Mouse (Mus musculus) frontal cortex, adult (tissue): ENCODE data around the gene Lama2.

Experiments
- ATAC-seq: cut with Nextera tagmentation; 2 replicates; pipeline ENCODE4 v1.9.2; 2017; ENCODE audit warnings: mild to moderate bottlenecking, moderate library complexity, mixed read lengths; ENCODE audit not compliant: low TSS enrichment

Lama2 gene

DNA sequence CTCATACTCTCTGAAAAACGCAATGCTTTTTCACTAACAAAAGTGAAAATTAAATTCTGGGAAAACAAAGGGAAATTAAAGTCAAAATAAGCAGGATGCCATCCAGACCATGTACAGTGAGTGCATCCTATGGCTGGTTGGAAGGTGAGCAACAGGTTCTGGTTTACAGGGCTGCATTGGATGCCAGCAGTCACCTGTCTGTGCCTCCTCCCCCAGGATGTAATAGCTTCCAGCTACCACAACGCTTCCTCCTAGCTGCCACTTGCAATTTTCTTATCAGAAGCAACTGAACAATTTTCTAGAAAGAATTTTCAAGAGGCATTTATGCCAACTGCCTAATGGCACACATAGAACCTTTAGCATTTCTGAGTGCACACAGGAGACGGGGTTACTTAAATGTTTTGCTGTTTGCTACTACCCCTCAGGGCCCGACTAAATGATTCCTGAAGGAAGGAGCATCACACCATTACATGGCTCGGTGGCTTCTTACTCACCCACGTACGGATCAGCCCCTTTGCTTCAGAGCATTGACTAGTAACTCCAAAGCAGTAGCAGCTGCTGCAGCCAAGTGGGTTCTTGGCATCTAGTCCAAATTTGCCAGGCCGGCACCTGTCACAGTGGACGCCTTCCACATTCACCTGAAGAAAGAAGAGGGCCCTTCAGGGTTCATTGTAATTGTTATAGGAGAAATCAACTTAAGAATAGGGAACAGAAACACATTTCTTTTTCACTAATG, 430.8 kb downstream of the Lama2 start:
- 0 out of 2 replicates have a peak, but pooled peaks have one; percentile 21 for ATAC-seq

DNA sequence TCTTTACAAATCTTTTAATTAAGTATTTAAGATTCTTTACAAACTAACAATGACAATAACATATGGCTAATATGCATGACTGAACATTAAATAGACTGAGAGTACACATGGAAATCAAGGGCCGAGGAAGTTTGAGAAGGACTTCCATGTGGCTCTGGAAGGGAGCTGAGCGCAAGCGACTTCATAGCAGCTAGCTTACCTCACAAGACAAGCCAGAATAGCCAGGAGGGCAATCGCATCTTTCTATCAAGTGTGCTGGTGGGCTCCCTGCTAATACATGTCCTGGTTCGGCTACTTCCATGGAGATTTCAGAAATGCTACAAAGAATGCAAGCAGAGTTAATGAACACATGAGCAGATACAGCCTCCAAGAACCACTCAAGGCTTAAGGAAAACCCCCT, 435.4 kb downstream of the Lama2 start:
- ATAC-seq, result no peak

DNA sequence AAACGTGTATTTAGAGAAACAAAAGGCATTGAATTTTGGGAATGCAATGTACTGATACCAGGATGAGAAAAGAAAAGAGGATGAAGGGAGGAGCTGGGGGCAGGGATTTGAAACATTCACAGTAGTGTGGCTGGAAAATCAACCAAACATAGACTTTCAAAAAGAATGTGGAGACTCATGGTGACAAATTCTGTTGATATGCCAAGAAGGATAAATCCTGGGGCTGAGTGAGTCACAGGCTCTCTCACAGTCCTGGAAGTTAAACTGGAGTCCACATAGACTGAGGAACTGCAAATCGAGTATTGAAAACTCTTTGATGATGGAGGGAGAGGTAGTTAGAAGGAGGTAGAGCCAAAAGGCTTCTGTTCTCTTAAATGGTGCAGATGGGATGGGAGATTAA, 445.3 kb downstream of the Lama2 start:
- ATAC-seq, result no peak

DNA sequence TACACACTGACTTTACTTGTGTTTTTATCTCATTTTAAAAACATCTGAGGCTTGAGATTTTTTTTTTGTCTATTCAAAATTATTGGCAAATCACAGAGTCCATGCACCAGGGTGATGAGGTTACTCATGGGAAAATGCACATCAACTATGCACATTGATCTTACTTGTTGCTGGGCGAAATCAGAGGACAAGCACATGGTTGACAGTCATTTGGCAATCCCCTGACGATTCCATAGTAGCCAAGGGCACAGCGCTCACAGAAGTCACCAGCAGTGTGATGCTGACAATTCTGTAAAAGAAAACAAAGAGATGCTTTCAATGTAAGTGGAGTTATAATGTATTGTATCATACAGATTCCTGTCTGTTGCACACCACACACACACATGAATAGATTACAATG, 454.8 kb downstream of the Lama2 start:
- ATAC-seq, result no peak

DNA sequence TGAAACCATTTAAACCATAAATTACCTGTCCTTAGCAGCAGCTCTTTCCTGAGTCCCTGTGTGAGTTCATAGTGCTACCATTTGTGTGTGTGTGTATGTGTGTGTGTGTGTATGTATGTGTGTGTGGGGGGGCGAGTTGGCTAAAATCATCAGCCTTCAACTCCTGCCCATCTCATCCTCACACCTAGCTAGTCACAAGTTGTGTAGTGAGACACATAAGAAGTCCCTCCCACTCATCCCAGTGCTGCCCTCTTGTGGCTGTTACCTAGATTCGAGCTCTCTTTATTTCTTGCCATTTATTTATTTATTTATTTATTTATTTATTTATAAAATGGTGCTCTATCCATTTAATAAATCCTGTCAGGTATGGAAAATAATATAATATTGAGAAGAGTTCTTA, 457.2 kb downstream of the Lama2 start:
- ATAC-seq, result no peak

DNA sequence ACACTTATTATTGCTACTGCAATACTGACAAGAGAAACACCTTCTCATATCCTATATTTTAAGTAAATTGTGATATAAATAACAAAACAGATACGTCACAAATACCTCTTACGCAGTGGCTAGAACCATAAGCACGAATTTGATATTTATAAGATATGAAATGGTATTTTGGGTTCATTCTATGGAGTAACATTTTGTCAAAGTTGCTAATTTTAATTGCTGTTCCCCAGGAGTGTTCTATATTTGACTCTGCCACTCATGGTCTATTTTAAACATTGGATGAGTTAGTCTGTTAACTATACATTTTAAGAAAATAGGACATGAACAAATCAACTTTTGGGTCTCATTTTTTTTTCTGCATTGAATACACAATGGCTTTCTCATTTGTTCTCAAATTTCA, 469.3 kb downstream of the Lama2 start:
- ATAC-seq, result peak; percentile 82

DNA sequence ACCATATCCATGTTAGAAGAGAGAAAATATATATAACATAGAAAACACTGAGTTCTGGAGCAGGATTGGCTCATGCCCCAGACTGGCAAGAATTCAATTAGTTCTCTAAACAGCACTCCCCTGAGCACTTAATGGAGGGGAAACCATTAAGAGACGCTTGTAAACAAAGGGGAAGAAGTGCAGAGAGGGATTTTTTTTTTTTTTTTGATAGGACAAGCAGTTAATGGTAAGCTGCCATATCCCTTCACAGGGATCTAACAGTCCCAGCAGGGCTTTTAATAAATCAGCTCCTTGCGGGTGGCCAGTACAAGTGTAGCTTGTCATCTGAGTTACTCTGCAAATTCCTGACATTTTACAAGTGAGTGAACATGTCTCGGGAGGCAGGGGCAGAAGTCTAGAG, 479.1 kb downstream of the Lama2 start:
- ATAC-seq, result no peak

DNA sequence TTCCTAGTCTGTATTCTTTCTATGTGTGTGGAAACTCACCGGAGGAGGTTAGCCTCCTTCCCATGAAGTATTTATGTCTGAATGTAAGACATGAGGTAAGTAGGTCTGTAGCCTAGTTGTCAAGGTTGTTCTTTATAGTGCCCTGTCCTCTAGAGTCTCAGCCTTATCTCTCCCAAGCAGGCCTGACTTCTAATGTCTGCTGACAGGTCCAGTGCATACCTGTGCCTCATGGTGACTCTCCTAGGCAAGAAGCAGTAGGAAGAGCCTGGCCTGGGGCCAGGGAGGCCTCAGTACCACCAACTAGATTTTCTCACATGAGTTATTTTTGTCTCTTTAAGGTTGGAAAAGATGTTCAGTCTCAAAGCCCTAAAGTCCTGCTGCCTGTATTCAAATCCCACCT, 483.8 kb downstream of the Lama2 start:
- no peak for ATAC-seq

DNA sequence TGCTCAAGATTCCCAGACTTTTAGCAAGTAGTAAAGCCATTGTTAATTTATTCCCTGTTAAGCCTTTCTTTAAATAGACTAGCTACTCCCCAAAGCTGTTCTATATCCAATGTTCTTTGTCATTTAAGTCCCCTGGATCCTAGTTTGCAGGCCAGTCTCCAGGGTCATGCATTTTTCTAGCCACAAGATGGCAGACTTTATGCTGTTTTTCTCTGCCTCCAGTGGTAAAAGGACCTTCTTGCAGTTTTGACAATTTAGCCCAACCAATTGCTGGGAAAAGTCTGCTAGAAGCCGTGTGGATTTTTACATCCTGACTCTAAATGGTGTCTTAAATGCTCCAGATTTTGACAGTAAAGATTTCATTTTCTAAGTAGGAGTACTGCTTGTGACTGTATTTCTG, 486.4 kb downstream of the Lama2 start:
- ATAC-seq, result peak; percentile 96

DNA sequence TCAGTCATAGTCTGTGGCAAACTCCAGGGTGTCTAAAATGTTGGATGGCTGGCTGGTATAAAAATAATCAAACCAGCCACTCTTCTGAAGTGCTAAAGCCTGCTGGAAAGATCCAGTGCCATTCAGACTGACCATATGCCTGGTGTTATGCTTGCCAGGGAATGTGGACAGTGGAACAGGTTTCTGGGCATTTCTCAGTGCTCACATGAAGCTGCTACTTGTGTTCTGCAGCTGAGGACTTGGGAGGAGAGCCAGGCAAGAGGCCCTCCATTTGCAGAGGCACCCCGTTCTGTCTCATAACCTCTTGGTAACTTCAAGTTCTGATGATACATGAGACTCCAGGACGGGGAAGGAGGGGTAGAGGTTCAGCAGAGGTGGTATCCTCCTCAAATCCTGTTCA, 492.1 kb downstream of the Lama2 start:
- peak; percentile 92 for ATAC-seq

DNA sequence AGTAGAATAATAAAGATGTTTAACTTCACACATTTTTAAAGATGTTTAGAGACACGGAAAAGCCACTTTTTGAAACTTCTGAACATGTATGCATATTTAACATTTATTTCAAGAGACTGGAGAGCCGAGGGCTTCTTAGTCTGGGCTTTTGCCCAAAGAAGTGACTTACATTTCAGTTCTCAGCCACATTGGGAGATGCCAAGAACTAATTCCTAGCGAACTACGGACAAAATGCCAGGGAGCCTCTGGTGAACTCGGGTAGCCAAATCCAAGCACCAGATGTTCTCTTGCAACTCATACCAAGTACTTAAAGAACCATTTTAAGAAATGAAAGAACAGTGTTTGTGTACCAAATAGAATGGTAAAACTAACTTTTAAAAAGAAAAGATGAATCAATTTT, 495.8 kb downstream of the Lama2 start:
- peak; percentile 61 for ATAC-seq

DNA sequence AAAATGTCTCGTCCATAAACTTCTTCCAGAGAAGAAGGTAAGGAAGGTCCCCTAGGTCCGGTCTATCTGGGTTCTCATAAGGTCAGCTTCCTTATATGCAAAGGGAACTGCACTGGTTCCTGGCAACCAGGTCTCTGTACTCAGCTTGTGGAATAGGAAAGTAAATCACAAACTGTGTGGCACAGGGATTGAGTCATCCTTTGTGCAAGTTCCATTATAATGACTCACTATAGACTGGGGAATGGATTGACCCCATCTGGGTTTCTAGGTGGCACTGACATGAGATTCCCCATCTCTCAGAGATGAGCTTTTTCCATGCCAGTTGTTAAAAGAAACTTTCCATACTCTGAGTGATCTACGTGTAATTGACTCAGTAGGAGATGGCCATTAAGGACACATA, 501.7 kb downstream of the Lama2 start:
- peak; percentile 91 for ATAC-seq

DNA sequence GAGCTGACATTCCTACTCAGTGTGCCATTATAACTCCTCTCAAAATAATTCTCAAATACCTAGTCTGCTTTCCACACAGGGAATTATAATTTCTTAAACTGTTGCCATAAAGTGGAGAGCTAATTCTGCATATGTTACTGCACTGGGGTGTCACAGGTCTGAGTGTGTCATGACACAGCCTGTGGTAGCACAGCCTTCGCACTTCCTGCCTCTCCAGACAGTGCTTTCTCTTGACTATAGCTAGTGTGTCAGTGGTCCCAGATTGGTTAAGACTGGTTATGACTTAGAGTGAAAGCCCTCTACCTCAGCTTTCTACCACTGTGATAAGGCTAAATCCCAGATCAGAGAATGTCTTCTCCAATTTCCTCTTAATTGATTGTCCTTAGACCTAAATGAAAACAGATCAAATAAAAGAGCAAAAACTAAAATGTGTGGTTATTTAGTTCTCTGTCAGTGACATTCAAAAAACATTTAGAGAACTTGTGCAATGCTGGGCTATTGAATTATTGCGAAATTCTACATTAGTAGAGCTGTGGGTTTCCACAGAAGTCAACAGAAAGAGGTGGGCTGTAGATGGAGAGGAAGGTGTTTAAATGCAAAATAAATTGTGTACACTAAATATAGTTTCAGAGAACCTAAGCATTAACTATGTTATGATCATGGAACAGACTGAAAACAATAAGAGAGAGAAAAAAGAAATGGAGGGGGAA, 502.5 kb downstream of the Lama2 start:
- ATAC-seq, result peak; percentile 24

DNA sequence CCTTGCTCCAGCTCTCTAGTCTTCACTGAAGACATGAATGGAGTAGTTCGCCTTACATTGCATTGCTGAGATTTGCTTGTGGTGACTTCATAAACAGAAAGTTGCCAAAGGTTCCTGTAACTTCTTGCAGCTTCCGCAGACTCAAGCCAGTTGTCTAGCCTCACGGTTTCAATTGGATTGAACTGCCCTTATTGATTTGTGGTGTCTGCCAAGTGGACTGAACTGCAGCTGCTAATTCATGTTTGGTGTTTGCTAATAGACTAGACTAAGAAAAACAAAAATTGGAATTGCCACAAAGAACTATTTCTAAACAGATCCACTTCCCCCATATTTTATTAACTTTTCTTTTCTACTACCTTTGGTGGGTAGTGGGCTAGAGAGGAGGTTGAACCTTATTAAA, 505.4 kb downstream of the Lama2 start:
- no peak for ATAC-seq

DNA sequence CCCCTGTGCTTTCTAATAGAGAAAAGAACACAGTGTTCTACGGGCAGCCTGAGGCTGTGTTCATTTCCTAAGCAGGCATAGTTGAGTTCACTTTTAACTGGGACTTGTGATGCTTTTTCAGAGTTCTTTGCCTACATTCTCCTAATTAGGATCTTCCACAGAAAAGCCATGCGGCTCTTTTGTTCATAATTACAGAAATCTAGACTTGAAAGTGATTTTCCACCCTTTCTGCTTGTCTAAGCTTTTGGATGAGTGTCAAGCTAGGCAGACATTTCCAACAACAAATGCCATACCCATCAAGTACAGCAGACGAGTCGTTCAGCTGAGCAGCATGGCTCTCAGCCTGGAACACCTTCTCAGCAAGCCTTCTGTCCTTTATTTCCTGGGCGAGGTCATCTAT, 515.7 kb downstream of the Lama2 start:
- peak; percentile 95 for ATAC-seq

DNA sequence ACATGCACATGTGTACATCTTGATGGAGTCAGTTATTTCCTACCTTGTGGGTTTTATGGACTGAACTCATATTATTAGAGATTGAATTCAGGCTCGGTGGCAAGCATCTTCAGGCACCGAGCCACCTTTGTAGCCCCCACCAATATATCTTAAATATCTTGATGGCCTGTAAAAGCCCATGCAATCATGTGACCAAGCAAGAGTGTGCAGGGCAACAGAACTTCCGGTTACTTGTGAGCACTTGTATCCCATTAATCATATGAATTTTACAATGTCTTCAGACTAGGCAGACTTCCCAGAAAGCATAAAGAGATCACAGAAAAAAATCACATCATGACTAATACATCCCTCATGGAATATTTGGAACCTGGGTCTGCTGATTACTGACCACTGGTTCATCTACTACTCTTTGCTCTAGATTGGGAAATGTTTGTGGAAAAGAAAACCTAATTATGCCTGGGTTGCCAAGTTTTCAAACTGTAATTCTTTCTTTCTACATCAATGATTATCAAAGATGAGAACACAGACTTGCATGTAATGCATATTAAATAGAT, 517.7 kb downstream of the Lama2 start:
- no peak for ATAC-seq

DNA sequence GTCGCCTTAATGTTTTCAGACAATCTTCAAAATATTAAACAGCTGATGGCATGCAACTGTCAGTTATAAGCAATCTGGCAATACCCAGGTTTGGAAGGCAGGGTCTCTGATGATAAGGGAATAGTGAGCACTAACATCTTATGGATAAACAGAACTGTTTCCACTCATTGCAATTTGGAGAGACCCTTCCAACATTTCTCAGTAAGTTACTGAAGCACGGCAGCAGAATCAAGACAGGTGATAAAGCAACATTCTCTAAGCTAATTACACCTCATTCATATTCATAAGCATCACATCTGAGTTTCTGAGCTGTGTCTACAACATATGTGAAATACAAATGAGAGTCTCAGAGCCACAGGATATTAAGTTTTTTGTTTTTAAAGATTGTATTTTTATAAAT, 542.4 kb downstream of the Lama2 start:
- ATAC-seq, result no peak

DNA sequence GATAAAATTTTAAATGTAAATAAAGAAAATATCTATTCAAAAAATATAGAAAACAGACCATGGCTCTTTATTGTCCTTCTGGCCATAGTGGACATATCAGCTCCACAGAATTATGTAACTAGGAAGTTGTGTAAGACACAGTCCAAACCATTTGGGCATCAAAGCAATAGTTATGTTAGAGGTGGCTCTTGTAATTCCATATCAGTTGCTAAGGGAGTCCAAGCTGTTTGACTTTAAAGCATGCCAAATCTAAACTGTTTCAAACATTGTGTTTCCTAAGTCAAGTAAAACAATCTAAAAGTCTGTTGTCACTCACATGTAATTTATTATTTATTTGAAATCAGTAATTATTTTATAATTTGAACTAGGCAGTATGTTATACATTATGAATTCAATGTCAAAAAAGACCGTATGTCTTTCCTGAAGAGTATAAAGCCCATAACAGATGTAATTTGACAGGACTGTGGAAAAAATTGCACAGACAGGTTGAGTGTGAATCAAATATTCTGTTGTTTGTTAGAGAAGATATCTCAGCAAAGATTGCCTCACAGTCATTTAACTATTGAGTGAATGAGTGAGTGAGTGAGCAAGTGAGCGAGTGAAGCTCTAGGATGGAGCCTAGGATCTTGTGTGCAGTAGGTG, 550.6 kb downstream of the Lama2 start:
- ATAC-seq, result no peak

DNA sequence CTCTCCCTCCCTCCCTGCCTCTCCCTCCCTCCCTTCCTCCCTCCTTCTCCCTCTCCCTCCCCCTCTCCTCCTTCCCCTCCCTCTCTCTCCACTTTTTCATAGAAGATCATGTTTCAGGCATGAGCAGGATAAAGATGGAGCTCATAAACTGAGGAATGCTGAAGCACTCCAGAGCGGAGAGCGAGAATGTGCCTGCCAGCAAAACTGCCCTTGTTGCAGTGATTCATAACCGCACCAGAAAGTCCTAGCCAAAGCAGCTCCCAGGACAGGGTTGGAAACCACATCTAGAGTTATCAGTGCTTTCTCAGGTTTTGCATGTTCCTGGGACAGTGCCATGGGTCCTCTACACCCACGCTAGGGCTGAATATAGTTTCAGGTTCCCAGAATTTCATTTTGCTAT, 555.9 kb downstream of the Lama2 start:
- ATAC-seq, result peak; percentile 81

DNA sequence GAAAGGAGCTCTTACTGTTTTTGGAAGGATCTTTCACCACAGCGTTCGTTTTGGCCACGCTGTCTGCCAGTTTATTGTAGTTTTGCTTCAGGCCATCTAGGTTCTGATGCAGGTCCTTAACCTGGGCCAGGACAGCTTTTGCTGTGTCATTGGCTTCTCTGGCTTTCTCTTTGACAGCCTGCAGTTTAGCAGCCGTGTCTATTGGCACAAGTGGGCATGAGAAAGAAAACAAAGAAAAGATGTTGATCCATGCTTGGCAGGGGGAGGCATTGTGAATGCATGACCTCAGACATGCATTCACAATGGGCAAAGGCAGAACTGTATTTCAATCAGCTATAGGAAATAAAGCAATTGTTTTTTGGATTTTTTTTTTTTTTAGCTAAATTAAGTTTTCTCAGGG, 565.1 kb downstream of the Lama2 start:
- ATAC-seq, result no peak

DNA sequence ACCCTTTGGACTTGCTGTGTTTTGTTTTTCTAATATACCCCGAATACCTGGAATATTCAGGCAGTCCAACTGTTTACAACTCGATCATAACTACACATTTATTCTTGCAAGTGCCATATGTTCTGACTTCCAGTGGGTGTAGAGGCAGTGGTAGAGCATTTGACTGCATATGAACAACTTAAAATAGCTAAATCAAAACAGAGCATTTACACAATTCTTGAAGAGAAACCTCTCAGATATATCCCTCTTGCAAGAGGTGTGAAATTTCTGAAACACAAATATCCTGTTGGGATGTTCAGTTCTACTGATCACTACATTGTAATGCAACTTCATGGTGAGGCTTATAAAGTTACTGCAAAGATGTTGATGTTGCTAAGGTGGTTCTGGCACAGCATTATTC, 572.4 kb downstream of the Lama2 start:
- peak; percentile 92 for ATAC-seq

DNA sequence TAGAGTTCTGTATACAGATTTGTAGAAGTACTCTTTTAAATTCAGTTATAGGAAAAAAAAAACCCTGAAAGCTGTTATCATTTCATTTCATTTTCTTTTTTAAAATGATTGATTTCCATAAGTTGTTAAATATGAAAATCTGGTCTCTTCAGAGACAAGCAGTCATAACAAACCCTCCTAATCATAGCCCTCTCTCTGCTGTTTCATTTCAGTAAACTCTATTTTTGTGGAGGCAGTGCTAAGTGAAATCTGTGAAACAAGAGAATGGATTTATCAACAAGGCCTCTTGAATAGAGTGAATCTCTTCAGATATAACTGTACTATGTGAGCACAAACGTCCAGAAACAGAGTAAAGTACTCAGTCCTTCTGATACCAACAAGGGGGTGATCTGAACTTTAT, 577.7 kb downstream of the Lama2 start:
- ATAC-seq, result peak; percentile 74

DNA sequence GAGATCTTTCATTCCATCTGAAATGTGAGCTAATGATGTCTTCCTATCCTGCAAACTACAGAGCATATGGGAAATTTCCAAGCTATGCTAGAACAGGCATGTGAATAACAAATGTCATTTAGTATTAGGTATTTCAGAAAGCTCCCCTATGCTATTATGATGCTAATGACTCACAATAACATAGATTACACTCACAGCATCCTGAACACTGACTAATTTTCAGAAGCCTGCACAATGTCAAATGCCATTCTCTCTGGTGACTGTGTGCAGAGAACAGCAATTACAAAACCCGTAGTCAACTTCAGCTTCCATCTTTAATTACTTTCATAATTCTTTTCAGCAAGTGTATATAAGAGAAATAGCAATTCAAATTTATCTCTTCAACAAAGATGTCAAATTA, 596.9 kb downstream of the Lama2 start:
- ATAC-seq, result no peak
